Mouse (Mus musculus): Measurements from ENCODE around the gene Lrguk.

GRCm38 (mm10) chr6:34101531-34102396 lies 72.5 kb downstream of the Lrguk start:
- TF ChIP-seq CTCF (IDR thresholded peaks at IDR 0.05; ENCODE audit: low read depth): no peak
- TF ChIP-seq EP300 (IDR thresholded peaks at IDR 0.05; ENCODE audit: low read depth): no peak
